Mouse (Mus musculus): ENCODE data around the gene Adgrv1.

- TF ChIP-seq CTCF (IDR thresholded peaks at IDR 0.05; ENCODE audit: low read depth) (peak; percentile 50), EP300 (IDR thresholded peaks at IDR 0.05; ENCODE audit: low read depth) (no peak)
Measured at GRCm38 (mm10) chr13:81526687-81527086, 106.3 kb downstream of the Adgrv1 start.

All from liver, postnatal 0 days (tissue).